Mouse (Mus musculus) left cerebral cortex, adult 2 months (tissue): ENCODE data around the gene Slc7a7. TPM values are rescaled to one million over a fixed set of nuclear protein-coding genes. Genes with fewer than 3 reads are reported as not detected.

Experiments
- DNase-seq, 2 experiments: peaks; one replicate each; pipeline ENCODE4 v3.0.0; 2021 to 2022; ENCODE audit warnings: low spot score in 2 of 2, mixed read lengths in 1 of 2; ENCODE audit errors: extremely low spot score in 1 of 2
- H3K27ac ChIP-seq: fragments of 200-600 bp; 2 replicates; pipeline ENCODE4 v1.8.1; 2022
- H3K4me3 ChIP-seq: fragments of 200-600 bp; 2 replicates; pipeline ENCODE4 v1.8.1; 2022
- CTCF ChIP-seq: fragments of 200-600 bp; IDR thresholded peaks from 2 replicates; pipeline ENCODE4 v1.8.1; 2022; ENCODE audit warnings: antibody characterized with exemption, mild to moderate bottlenecking, moderate library complexity
- intact Hi-C: fragments of 180-260 bp; cut with DNase I; formaldehyde crosslinking; loops from one replicate; pipeline ENCODE4 v1.15.1; 2025
- total RNA-seq, 2 experiments: library from RNA; stranded (reverse); gene quantifications; 2 replicates each; pipeline ENCODE4 v1.2.3; 2021

Gene Slc7a7
- total RNA-seq, 2 experiments from 2014 or later = 1.6 to 3.4 TPM

- H3K4me3 ChIP-seq = no peak overlapping the region
- intact Hi-C loops = no loop called here
- DNase-seq = no peak
- no peak for TF ChIP-seq CTCF
- H3K27ac ChIP-seq = no peak overlapping the region
Measured at GRCm38 (mm10) chr14:54379571-54379970, 38.0 kb downstream of the Slc7a7 start.

GRCm38 (mm10) chr14:54377166-54377565 is 40.4 kb downstream of the Slc7a7 start:
- H3K27ac ChIP-seq = no peak overlapping the region
- H3K4me3 ChIP-seq = no peak overlapping the region
- TF ChIP-seq CTCF = no peak
- intact Hi-C loops = no loop called here
- no peak for DNase-seq

- DNase-seq = no peak
- TF ChIP-seq CTCF = peak; percentile 62
- intact Hi-C loops = no loop called here
- Histone ChIP-seq H3K4me3 (no peak overlapping the region), H3K27ac (no peak overlapping the region)
Measured at GRCm38 (mm10) chr14:54375916-54376315, 41.7 kb downstream of the Slc7a7 start.

GRCm38 (mm10) chr14:54372923-54373322 is 44.7 kb downstream of the Slc7a7 start:
- intact Hi-C loops = no loop called here
- no peak for DNase-seq
- no peak for TF ChIP-seq CTCF
- Histone ChIP-seq H3K4me3 (no peak overlapping the region), H3K27ac (no peak overlapping the region)

- no peak for TF ChIP-seq CTCF
- DNase-seq = no peak
- no peak overlapping the region for H3K4me3 ChIP-seq
- intact Hi-C loops = no loop called here
- H3K27ac ChIP-seq = no peak overlapping the region
Measured at GRCm38 (mm10) chr14:54371460-54371859, 46.1 kb downstream of the Slc7a7 start.

GRCm38 (mm10) chr14:54370595-54370994 is 47.0 kb downstream of the Slc7a7 start:
- no peak for DNase-seq
- H3K4me3 ChIP-seq = no peak overlapping the region
- TF ChIP-seq CTCF = no peak
- intact Hi-C loops = no loop called here
- no peak overlapping the region for H3K27ac ChIP-seq

- DNase-seq = no peak
- no peak for TF ChIP-seq CTCF
- intact Hi-C loops = no loop called here
- Histone ChIP-seq H3K4me3 (no peak overlapping the region), H3K27ac (no peak overlapping the region)
Measured at GRCm38 (mm10) chr14:54369372-54369771, 48.2 kb downstream of the Slc7a7 start.

GRCm38 (mm10) chr14:54367429-54368060 is 50.0 kb downstream of the Slc7a7 start:
- intact Hi-C loops = no loop called here
- DNase-seq = no peak
- Histone ChIP-seq H3K4me3 (no peak overlapping the region), H3K27ac (no peak overlapping the region)
- no peak for TF ChIP-seq CTCF

GRCm38 (mm10) chr14:54366581-54366980 is 51.0 kb downstream of the Slc7a7 start:
- no peak for DNase-seq
- no peak for TF ChIP-seq CTCF

GRCm38 (mm10) chr14:54365026-54365645 is 52.4 kb downstream of the Slc7a7 start:
- H3K4me3 ChIP-seq = no peak overlapping the region
- TF ChIP-seq CTCF = no peak
- no peak overlapping the region for H3K27ac ChIP-seq
- intact Hi-C loops = no loop called here
- DNase-seq = no peak

More at GRCm38 (mm10) chr14:54366581-54366980, 51.0 kb downstream of the Slc7a7 start:
- H3K4me3 ChIP-seq = no peak overlapping the region
- H3K27ac ChIP-seq = no peak overlapping the region
- intact Hi-C loops = no loop called here

GRCm38 (mm10) chr14:54363156-54363555 is 54.4 kb downstream of the Slc7a7 start:
- TF ChIP-seq CTCF = no peak
- H3K4me3 ChIP-seq = no peak overlapping the region
- intact Hi-C loops = no loop called here
- H3K27ac ChIP-seq = no peak overlapping the region
- no peak for DNase-seq

GRCm38 (mm10) chr14:54360577-54361340 is 56.8 kb downstream of the Slc7a7 start, which contains the start of gene Oxa1l:
Gene Oxa1l, plus strand, starts transcription at chr14:54360834.
- peak within 1 kb of the TSS; percentile 98 for H3K27ac ChIP-seq
- intact Hi-C loops = loop anchor here (2.0 kb wide), 1 partner anchor 102 kb away; no protein-coding TSS in a partner anchor
- TF ChIP-seq CTCF = peak; percentile 14

More at GRCm38 (mm10) chr14:54360577-54361340, 56.8 kb downstream of the Slc7a7 start, which contains the start of gene Oxa1l:
- peak within 1 kb of the TSS; percentile 98 for H3K4me3 ChIP-seq
- DNase-seq = peak; percentile 92 to 97
